Mouse (Mus musculus): ENCODE results near the gene Arl15. TPM values are rescaled to one million over a fixed set of nuclear protein-coding genes. Genes with fewer than 3 reads are reported as not detected.

Arl15 gene
- polyA plus RNA-seq, 1 experiment from 2014 or later = 14.2 TPM

GRCm38 (mm10) chr13:114071439-114071838, 277.1 kb downstream of the Arl15 start:
- 98% methylated on average over 7 of the region's 7 CpGs for WGBS
- H3K27me3 ChIP-seq = no peaks in the 10 kb centered on the region
- no peaks in the 10 kb centered on the region for H3K36me3 ChIP-seq

GRCm38 (mm10) chr13:114074471-114074870, 280.2 kb downstream of the Arl15 start:
- no peaks in the 10 kb centered on the region for H3K27me3 ChIP-seq
- no peaks in the 10 kb centered on the region for H3K36me3 ChIP-seq
- peaks cover 9% of the 10 kb centered on the region for H3K4me1 ChIP-seq
- H3K4me3 ChIP-seq = no peak overlapping the region
- WGBS = 48% methylated on average over 8 of the region's 8 CpGs
- H3K4me2 ChIP-seq (replicated peaks) = no peak overlapping the region
- H3K9me3 ChIP-seq (replicated peaks) = no peaks in the 10 kb centered on the region
- no peak overlapping the region for H3K9ac ChIP-seq
- no peak overlapping the region for H3K27ac ChIP-seq
- no peak for ATAC-seq (ENCODE audit: low FRiP score)

More at GRCm38 (mm10) chr13:114071439-114071838, 277.1 kb downstream of the Arl15 start:
- no peak overlapping the region for H3K4me2 ChIP-seq (replicated peaks)
- no peaks in the 10 kb centered on the region for H3K4me1 ChIP-seq
- H3K9me3 ChIP-seq (replicated peaks) = no peaks in the 10 kb centered on the region
- H3K27ac ChIP-seq = no peak overlapping the region
- no peak for ATAC-seq (ENCODE audit: low FRiP score)
- H3K9ac ChIP-seq = no peak overlapping the region
- no peak overlapping the region for H3K4me3 ChIP-seq

GRCm38 (mm10) chr13:114075724-114076384, 281.5 kb downstream of the Arl15 start:
- no peak for ATAC-seq (ENCODE audit: low FRiP score)
- no peak overlapping the region for H3K4me2 ChIP-seq (replicated peaks)
- H3K4me1 ChIP-seq = peaks cover 9% of the 10 kb centered on the region
- no peak overlapping the region for H3K9ac ChIP-seq
- H3K4me3 ChIP-seq = no peak overlapping the region
- 71% methylated on average over 9 of the region's 9 CpGs for WGBS
- H3K27me3 ChIP-seq = no peaks in the 10 kb centered on the region
- H3K27ac ChIP-seq = no peak overlapping the region
- H3K36me3 ChIP-seq = no peaks in the 10 kb centered on the region
- H3K9me3 ChIP-seq (replicated peaks) = no peaks in the 10 kb centered on the region

- no peak overlapping the region for H3K27ac ChIP-seq
- no peak overlapping the region for H3K4me3 ChIP-seq
- no peaks in the 10 kb centered on the region for H3K9me3 ChIP-seq (replicated peaks)
- 81% methylated on average over 9 of the region's 9 CpGs for WGBS
- peaks cover 9% of the 10 kb centered on the region for H3K4me1 ChIP-seq
- ATAC-seq (ENCODE audit: low FRiP score) = no peak
- no peak overlapping the region for H3K9ac ChIP-seq
- no peaks in the 10 kb centered on the region for H3K27me3 ChIP-seq
- H3K36me3 ChIP-seq = no peaks in the 10 kb centered on the region
- no peak overlapping the region for H3K4me2 ChIP-seq (replicated peaks)
Measured at GRCm38 (mm10) chr13:114077181-114077580, 282.9 kb downstream of the Arl15 start.

- Histone ChIP-seq H3K27ac (no peak overlapping the region), H3K27me3 (no peaks in the 10 kb centered on the region), H3K9me3 (replicated peaks) (no peaks in the 10 kb centered on the region), H3K4me2 (replicated peaks) (no peak overlapping the region), H3K4me3 (no peak overlapping the region), H3K4me1 (peaks cover 9% of the 10 kb centered on the region), H3K36me3 (no peaks in the 10 kb centered on the region), H3K9ac (no peak overlapping the region)
- ATAC-seq (ENCODE audit: low FRiP score) = peak; percentile 65
- 51% methylated on average over 17 of the region's 17 CpGs for WGBS
Measured at GRCm38 (mm10) chr13:114077584-114078270, 283.4 kb downstream of the Arl15 start.

- Histone ChIP-seq H3K4me2 (replicated peaks) (no peak overlapping the region), H3K9me3 (replicated peaks) (no peaks in the 10 kb centered on the region), H3K4me3 (no peak overlapping the region), H3K27ac (no peak overlapping the region), H3K27me3 (no peaks in the 10 kb centered on the region), H3K4me1 (peaks cover 9% of the 10 kb centered on the region), H3K9ac (no peak overlapping the region), H3K36me3 (no peaks in the 10 kb centered on the region)
- ATAC-seq (ENCODE audit: low FRiP score) = no peak
- WGBS = 80% methylated on average over 4 of the region's 4 CpGs
Measured at GRCm38 (mm10) chr13:114078851-114079250, 284.5 kb downstream of the Arl15 start.

GRCm38 (mm10) chr13:114079751-114080150, 285.4 kb downstream of the Arl15 start:
- Histone ChIP-seq H3K36me3 (no peaks in the 10 kb centered on the region), H3K9ac (no peak overlapping the region), H3K4me2 (replicated peaks) (no peak overlapping the region), H3K4me1 (peaks cover 9% of the 10 kb centered on the region), H3K9me3 (replicated peaks) (no peaks in the 10 kb centered on the region), H3K4me3 (no peak overlapping the region), H3K27ac (no peak overlapping the region), H3K27me3 (no peaks in the 10 kb centered on the region)
- WGBS = 86% methylated on average over 6 of the region's 6 CpGs
- ATAC-seq (ENCODE audit: low FRiP score) = no peak

GRCm38 (mm10) chr13:114080491-114080890, 286.2 kb downstream of the Arl15 start:
- no peaks in the 10 kb centered on the region for H3K27me3 ChIP-seq
- no peak overlapping the region for H3K4me2 ChIP-seq (replicated peaks)
- H3K9me3 ChIP-seq (replicated peaks) = no peaks in the 10 kb centered on the region
- no peak for ATAC-seq (ENCODE audit: low FRiP score)
- no peak overlapping the region for H3K4me3 ChIP-seq
- no peak overlapping the region for H3K27ac ChIP-seq
- 88% methylated on average over 8 of the region's 8 CpGs for WGBS
- peaks cover 9% of the 10 kb centered on the region for H3K4me1 ChIP-seq
- H3K36me3 ChIP-seq = no peaks in the 10 kb centered on the region
- no peak overlapping the region for H3K9ac ChIP-seq

- Histone ChIP-seq H3K4me1 (peaks cover 3% of the 10 kb centered on the region), H3K36me3 (no peaks in the 10 kb centered on the region), H3K4me2 (replicated peaks) (no peak overlapping the region), H3K9me3 (replicated peaks) (no peaks in the 10 kb centered on the region), H3K4me3 (no peak overlapping the region), H3K9ac (no peak overlapping the region), H3K27ac (no peak overlapping the region), H3K27me3 (no peaks in the 10 kb centered on the region)
- WGBS = 88% methylated on average over 3 of the region's 3 CpGs
- ATAC-seq (ENCODE audit: low FRiP score) = no peak
Measured at GRCm38 (mm10) chr13:114083570-114084138, 289.3 kb downstream of the Arl15 start.

- no peaks in the 10 kb centered on the region for H3K9me3 ChIP-seq (replicated peaks)
- no peak overlapping the region for H3K4me2 ChIP-seq (replicated peaks)
- 90% methylated on average over 8 of the region's 8 CpGs for WGBS
- H3K9ac ChIP-seq = no peak overlapping the region
- H3K27me3 ChIP-seq = no peaks in the 10 kb centered on the region
- ATAC-seq (ENCODE audit: low FRiP score) = no peak
- no peak overlapping the region for H3K4me3 ChIP-seq
- no peaks in the 10 kb centered on the region; the same call in 1 of the 2 replicates for H3K4me1 ChIP-seq
- H3K36me3 ChIP-seq = no peaks in the 10 kb centered on the region
- no peak overlapping the region for H3K27ac ChIP-seq
Measured at GRCm38 (mm10) chr13:114085442-114085841, 291.1 kb downstream of the Arl15 start.

GRCm38 (mm10) chr13:114086325-114086724, 292.0 kb downstream of the Arl15 start:
- WGBS = 83% methylated on average over 5 of the region's 5 CpGs
- no peak for ATAC-seq (ENCODE audit: low FRiP score)
- no peak overlapping the region for H3K4me2 ChIP-seq (replicated peaks)

GRCm38 (mm10) chr13:114086801-114087200, 292.5 kb downstream of the Arl15 start:
- no peak for ATAC-seq (ENCODE audit: low FRiP score)
- no peaks in the 10 kb centered on the region for H3K9me3 ChIP-seq (replicated peaks)
- no peaks in the 10 kb centered on the region for H3K36me3 ChIP-seq
- no peak overlapping the region for H3K4me3 ChIP-seq
- 91% methylated on average over 5 of the region's 5 CpGs for WGBS
- H3K27me3 ChIP-seq = no peaks in the 10 kb centered on the region
- H3K4me2 ChIP-seq (replicated peaks) = no peak overlapping the region
- H3K9ac ChIP-seq = no peak overlapping the region
- no peaks in the 10 kb centered on the region; the same call in 1 of the 2 replicates for H3K4me1 ChIP-seq
- no peak overlapping the region for H3K27ac ChIP-seq

More at GRCm38 (mm10) chr13:114086325-114086724, 292.0 kb downstream of the Arl15 start:
- H3K27ac ChIP-seq = no peak overlapping the region
- H3K27me3 ChIP-seq = no peaks in the 10 kb centered on the region
- H3K36me3 ChIP-seq = no peaks in the 10 kb centered on the region
- H3K4me1 ChIP-seq = no peaks in the 10 kb centered on the region; the same call in 1 of the 2 replicates
- H3K9ac ChIP-seq = no peak overlapping the region
- H3K9me3 ChIP-seq (replicated peaks) = no peaks in the 10 kb centered on the region
- no peak overlapping the region for H3K4me3 ChIP-seq

All from hindbrain, embryonic 12.5 days (tissue).